Mouse (Mus musculus): ENCODE measurements around the gene Nup214. TPM values are rescaled to one million over a fixed set of nuclear protein-coding genes. Genes with fewer than 3 reads are reported as not detected.

Gene Nup214
- total RNA-seq, 2 experiments from 2014 or later: 50.0 to 60.9 TPM

GRCm38 (mm10) chr2:32095351-32096121, 121.3 kb downstream of the Nup214 start, which contains the start of gene Plpp7:
Plpp7 (plus strand) TSS chr2:32095528.
- peak; percentile 82 to 89 for DNase-seq (ENCODE audit: low spot score in 2 of 2)

GRCm38 (mm10) chr2:32096122-32096420, 121.8 kb downstream of the Nup214 start:
- no peak for DNase-seq (ENCODE audit: low spot score in 2 of 2)

GRCm38 (mm10) chr2:32102944-32103343, 128.7 kb downstream of the Nup214 start:
- DNase-seq (ENCODE audit: low spot score in 2 of 2): no peak

GRCm38 (mm10) chr2:32103557-32103956, 129.3 kb downstream of the Nup214 start:
- no peak for DNase-seq (ENCODE audit: low spot score in 2 of 2)

Small RNAs within 50 kb of the gene (microRNA-seq; reads per million reads assigned to microRNA genes)
- gene Mir7674: 2.9 to 3.4 reads per million in 2 experiments

Other genes with a start within 250 kb of the Nup214 start
- not detected for gene Qrfp, start 163.9 kb upstream of the Nup214 start, total RNA-seq (2021)
- 100 to 1,000 TPM; 111 to 117 TPM for gene Fibcd1, start 128.4 kb upstream of the Nup214 start, total RNA-seq (2021)
- gene Lamc3, start 87.1 kb upstream of the Nup214 start, total RNA-seq (2021): 10 to 100 TPM; 10.9 to 11.9 TPM
- gene Aif1l, start 24.3 kb upstream of the Nup214 start, total RNA-seq (2021): 1 to 10 TPM; 4.9 to 8.0 TPM
- gene Fam78a, start 110.4 kb downstream of the Nup214 start, total RNA-seq (2021): 1 to 10 TPM; 2.4 to 2.7 TPM
- gene Plpp7, start 121.1 kb downstream of the Nup214 start, total RNA-seq (2021): 10 to 100 TPM; 20.2 to 21.5 TPM
- gene Prrc2b, start 176.6 kb downstream of the Nup214 start, total RNA-seq (2021): 100 to 1,000 TPM; 253 to 268 TPM

All from layer of hippocampus, postnatal 14 days (tissue).